Mouse (Mus musculus) ZHBTc4 (cell line): Measurements from ENCODE around the gene Gm10184.

Source experiments
- DNase-seq: peaks from one replicate; pipeline ENCODE4 v3.0.0-alpha.2; 2011; ENCODE audit warnings: low read depth, low spot score

The Gm10184 gene

DNA sequence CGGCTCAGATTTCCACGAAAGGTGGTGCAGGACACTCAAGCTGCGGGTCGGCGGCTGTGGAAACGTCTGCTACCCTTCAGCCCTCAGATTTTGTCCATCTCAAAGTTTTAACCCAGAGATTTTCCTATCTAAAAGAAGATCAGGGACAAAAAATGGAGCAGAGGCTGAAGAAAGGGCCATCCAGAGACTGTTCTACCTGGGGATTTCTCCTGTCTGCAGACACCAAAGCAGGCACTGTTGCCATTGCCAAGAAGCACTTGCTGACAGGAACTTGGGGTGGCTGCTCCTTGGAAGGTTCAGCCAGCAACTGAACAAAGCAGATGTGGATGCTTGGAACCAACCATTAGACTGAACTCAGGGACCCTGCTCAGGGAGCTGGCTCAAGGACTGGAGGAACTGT is at the start of gene Gm10184:
TSS of gene Gm10184 (minus strand) at position 101 of the 400 bp plus-strand sequence.
- peak; percentile 40 for DNase-seq

DNA sequence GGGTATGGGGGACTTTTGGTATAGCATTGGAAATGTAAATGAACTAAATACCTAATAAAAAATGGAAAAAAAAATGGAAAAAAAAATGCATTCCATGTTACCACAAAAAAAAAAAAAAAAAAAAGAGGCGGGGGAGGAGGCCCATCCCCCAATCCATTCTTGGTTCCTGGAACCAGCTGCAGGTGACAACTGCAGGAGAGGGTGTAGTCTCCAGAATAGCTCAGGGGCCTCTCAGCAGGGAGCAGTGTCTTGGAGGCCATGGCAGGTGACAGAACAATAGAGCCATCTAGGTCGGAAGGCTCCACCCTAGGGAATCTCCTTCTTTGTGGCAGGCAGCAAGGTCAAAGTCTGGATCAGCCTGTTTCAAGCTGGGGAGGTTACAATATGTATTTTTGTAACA is 23.7 kb upstream of the Gm10184 start:
- peak; percentile 97 for DNase-seq

GRCm38 (mm10) chr17:89907686-89908085 is 2.6 kb downstream of the Gm10184 start:
- no peak for DNase-seq

GRCm38 (mm10) chr17:89904701-89905100 is 5.5 kb downstream of the Gm10184 start:
- DNase-seq: peak; percentile 13

DNA sequence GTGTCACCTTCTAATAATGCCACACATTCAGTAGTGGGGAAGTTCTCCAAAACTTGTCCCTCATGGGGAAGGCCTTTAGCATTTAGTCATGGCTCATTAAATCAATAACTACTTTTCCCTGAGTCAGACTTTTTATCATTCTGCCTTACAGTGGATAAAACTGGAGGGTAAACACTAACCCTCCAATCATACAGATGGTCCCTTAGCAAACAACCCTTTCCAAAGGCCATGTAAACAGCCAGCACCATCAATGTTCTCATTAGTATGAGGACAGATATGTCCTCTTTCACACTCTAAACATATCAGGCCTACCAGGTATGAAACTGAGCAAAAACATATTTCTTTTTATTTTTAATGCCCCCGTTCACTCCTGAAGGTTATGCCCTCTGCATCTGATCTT is 7.5 kb downstream of the Gm10184 start:
- DNase-seq: no peak

- DNase-seq: peak; percentile 16
Measured at GRCm38 (mm10) chr17:89900610-89901009, 9.6 kb downstream of the Gm10184 start.

DNA sequence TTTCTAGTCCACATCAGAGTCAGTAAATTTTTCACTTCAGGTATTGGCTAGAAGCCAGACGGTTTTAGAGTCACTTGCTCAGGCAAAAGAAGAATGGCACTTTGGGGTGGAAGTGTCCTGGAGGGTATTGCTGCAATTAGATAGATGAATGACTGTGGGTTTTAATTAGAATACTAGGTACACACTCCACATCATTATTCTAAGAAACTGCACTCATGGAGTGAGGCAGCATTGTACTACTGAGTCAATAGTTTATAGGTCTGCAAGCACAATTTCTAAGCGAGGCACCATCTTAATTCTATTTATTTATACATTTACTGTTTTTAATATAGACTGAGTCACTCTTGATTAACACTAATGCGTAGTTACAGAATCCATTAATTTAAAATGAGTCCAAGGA is 10.4 kb downstream of the Gm10184 start:
- DNase-seq: no peak

DNA sequence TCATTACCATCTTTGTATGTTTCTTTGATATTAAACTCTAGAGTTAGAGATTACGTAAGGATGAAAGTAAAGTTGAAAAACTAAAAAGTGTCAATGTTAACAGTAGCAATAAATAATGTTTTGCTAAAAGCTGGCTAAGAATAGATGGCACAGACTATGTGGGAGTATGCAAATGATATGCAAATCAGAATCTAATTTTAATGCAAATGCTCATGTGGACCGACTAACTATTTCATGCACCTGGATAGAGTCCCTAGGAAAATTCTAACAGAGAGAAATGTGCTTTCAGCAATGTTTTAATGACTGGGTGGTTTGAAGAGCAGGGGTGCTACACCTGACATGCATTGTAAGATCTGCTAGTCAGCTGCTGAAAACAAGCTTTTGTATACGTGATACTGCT is 45.3 kb downstream of the Gm10184 start:
- no peak for DNase-seq
